Mouse (Mus musculus) myocyte (in vitro differentiated cells): ENCODE data around the gene Gcdh.

ENCODE experiments used
- CEBPB ChIP-seq: IDR thresholded peaks from 2 replicates; pipeline ENCODE4 v1.6.1; 2011; ENCODE audit warnings: mild to moderate bottlenecking, moderate library complexity; ENCODE audit not compliant: poor library complexity, insufficient read depth, severe bottlenecking
- E2F4 ChIP-seq: IDR thresholded peaks from one replicate; pipeline ENCODE4 v1.6.1; 2011; ENCODE audit warnings: mild to moderate bottlenecking, control low read depth, moderate library complexity; ENCODE audit not compliant: insufficient read depth
- MAX ChIP-seq: IDR thresholded peaks from one replicate; pipeline ENCODE4 v1.6.1; 2011; ENCODE audit warnings: low read depth, mild to moderate bottlenecking, control low read depth
- MYOG ChIP-seq, 3 experiments: IDR thresholded peaks; one replicate each; pipeline ENCODE4 v1.6.1; 2011; ENCODE audit warnings: control low read depth in 2 of 3, low read depth in 2 of 3, mild to moderate bottlenecking in 2 of 3; ENCODE audit not compliant: insufficient read length in 2 of 3, control insufficient read depth in 1 of 3, insufficient read depth in 1 of 3
- POLR2A ChIP-seq: IDR thresholded peaks from one replicate; pipeline ENCODE4 v1.6.1; 2011; ENCODE audit warnings: low read depth, mild to moderate bottlenecking, control low read depth, moderate library complexity; ENCODE audit not compliant: insufficient read length
- POLR2AphosphoS2 ChIP-seq: IDR thresholded peaks from one replicate; pipeline ENCODE4 v1.6.1; 2011; ENCODE audit warnings: low read depth, control low read depth; ENCODE audit not compliant: insufficient read length
- SRF ChIP-seq: IDR thresholded peaks from one replicate; pipeline ENCODE4 v1.6.1; 2011; ENCODE audit warnings: low read depth; ENCODE audit not compliant: control insufficient read depth, insufficient read length
- USF1 ChIP-seq: IDR thresholded peaks from one replicate; pipeline ENCODE4 v1.6.1; 2011; ENCODE audit warnings: low read depth, mild to moderate bottlenecking, control low read depth, moderate library complexity

- TF ChIP-seq POLR2A (no peak), CEBPB (no peak), E2F4 (no peak), SRF (no peak), MAX (no peak), POLR2AphosphoS2 (no peak), USF1 (no peak), MYOG (IDR thresholded peaks at IDR 0.05; ENCODE audit: control insufficient read depth in 1 of 3, insufficient read depth in 1 of 3, insufficient read length in 2 of 3, low read depth in 2 of 3) (peak in 1 of 3 experiments; percentile 46)
Measured at GRCm38 (mm10) chr8:84837149-84837911, 56.4 kb downstream of the Gcdh start.
